Mouse (Mus musculus): ENCODE data around the gene Gm20388. TPM values are rescaled to one million over a fixed set of nuclear protein-coding genes. Genes with fewer than 3 reads are reported as not detected.

Gm20388 gene
- polyA plus RNA-seq, 1 experiment from 2014 or later: not detected

GRCm38 (mm10) chr8:121239640-121240039 is 1329.0 kb downstream of the Gm20388 start:
- 83% methylated on average over 6 of the region's 6 CpGs for WGBS
- no peaks in the 10 kb centered on the region for H3K9me3 ChIP-seq (replicated peaks)
- no peak overlapping the region for H3K4me3 ChIP-seq
- peaks cover 20% of the 10 kb centered on the region for H3K4me1 ChIP-seq (replicated peaks)
- ATAC-seq (replicated peaks; ENCODE audit: insufficient number of reproducible peaks, insufficient read depth, low FRiP score, low read depth): no peak
- no peak overlapping the region for H3K4me2 ChIP-seq
- H3K36me3 ChIP-seq: no peaks in the 10 kb centered on the region
- no peak overlapping the region for H3K27ac ChIP-seq
- no peak overlapping the region for H3K9ac ChIP-seq
- H3K27me3 ChIP-seq: no peaks in the 10 kb centered on the region

GRCm38 (mm10) chr8:121241761-121242552 is 1331.3 kb downstream of the Gm20388 start:
- Histone ChIP-seq H3K4me1 (replicated peaks) (peaks cover 20% of the 10 kb centered on the region), H3K27me3 (no peaks in the 10 kb centered on the region), H3K36me3 (no peaks in the 10 kb centered on the region), H3K4me2 (peak overlapping the region; percentile 31), H3K9me3 (replicated peaks) (no peaks in the 10 kb centered on the region), H3K27ac (peak overlapping the region; percentile 41; the same call in 1 of the 2 replicates), H3K9ac (no peak overlapping the region; the same call in 1 of the 2 replicates), H3K4me3 (no peak overlapping the region)
- peak; percentile 81 for ATAC-seq (replicated peaks; ENCODE audit: insufficient number of reproducible peaks, insufficient read depth, low FRiP score, low read depth)
- WGBS: 9% methylated on average over 14 of the region's 14 CpGs

- no peak overlapping the region for H3K27ac ChIP-seq
- no peak for ATAC-seq (replicated peaks; ENCODE audit: insufficient number of reproducible peaks, insufficient read depth, low FRiP score, low read depth)
- no peak overlapping the region for H3K9ac ChIP-seq
- 45% methylated on average over 13 of the region's 13 CpGs for WGBS
- H3K4me1 ChIP-seq (replicated peaks): peaks cover 20% of the 10 kb centered on the region
- no peaks in the 10 kb centered on the region for H3K9me3 ChIP-seq (replicated peaks)
- H3K27me3 ChIP-seq: no peaks in the 10 kb centered on the region
- H3K4me2 ChIP-seq: no peak overlapping the region
- H3K36me3 ChIP-seq: no peaks in the 10 kb centered on the region
- no peak overlapping the region for H3K4me3 ChIP-seq
Observed at GRCm38 (mm10) chr8:121242671-121243070, 1332.0 kb downstream of the Gm20388 start.

- Histone ChIP-seq H3K36me3 (no peaks in the 10 kb centered on the region), H3K4me2 (no peak overlapping the region), H3K4me3 (no peak overlapping the region), H3K27ac (no peak overlapping the region), H3K9me3 (replicated peaks) (no peaks in the 10 kb centered on the region), H3K27me3 (peaks cover 37% of the 10 kb centered on the region), H3K4me1 (replicated peaks) (peaks cover 6% of the 10 kb centered on the region), H3K9ac (no peak overlapping the region)
- peak; percentile 58; the same call in 1 of the 2 replicates for ATAC-seq (replicated peaks; ENCODE audit: insufficient number of reproducible peaks, insufficient read depth, low FRiP score, low read depth)
- WGBS: 56% methylated on average over 7 of the region's 7 CpGs
Observed at GRCm38 (mm10) chr8:121248823-121249222, 1338.2 kb downstream of the Gm20388 start.

GRCm38 (mm10) chr8:121249433-121249832 is 1338.8 kb downstream of the Gm20388 start:
- ATAC-seq (replicated peaks; ENCODE audit: insufficient number of reproducible peaks, insufficient read depth, low FRiP score, low read depth): no peak
- Histone ChIP-seq H3K4me3 (no peak overlapping the region), H3K4me2 (no peak overlapping the region), H3K36me3 (no peaks in the 10 kb centered on the region), H3K9ac (no peak overlapping the region), H3K9me3 (replicated peaks) (no peaks in the 10 kb centered on the region), H3K27me3 (peaks cover 42% of the 10 kb centered on the region), H3K27ac (no peak overlapping the region), H3K4me1 (replicated peaks) (peaks cover 6% of the 10 kb centered on the region)
- 100% methylated on average over 1 of the region's 1 CpGs for WGBS

GRCm38 (mm10) chr8:121251089-121251488 is 1340.4 kb downstream of the Gm20388 start:
- H3K4me3 ChIP-seq: no peak overlapping the region
- no peak overlapping the region for H3K9ac ChIP-seq
- no peak overlapping the region for H3K27ac ChIP-seq
- no peak for ATAC-seq (replicated peaks; ENCODE audit: insufficient number of reproducible peaks, insufficient read depth, low FRiP score, low read depth)
- peaks cover 58% of the 10 kb centered on the region for H3K27me3 ChIP-seq
- no peak overlapping the region for H3K4me2 ChIP-seq
- H3K36me3 ChIP-seq: no peaks in the 10 kb centered on the region
- H3K9me3 ChIP-seq (replicated peaks): no peaks in the 10 kb centered on the region
- H3K4me1 ChIP-seq (replicated peaks): peaks cover 10% of the 10 kb centered on the region
- WGBS: 38% methylated on average over 11 of the region's 11 CpGs

GRCm38 (mm10) chr8:121255727-121256265 is 1345.2 kb downstream of the Gm20388 start:
- Histone ChIP-seq H3K36me3 (no peaks in the 10 kb centered on the region), H3K27ac (no peak overlapping the region), H3K4me3 (no peak overlapping the region), H3K4me2 (no peak overlapping the region), H3K9ac (no peak overlapping the region), H3K9me3 (replicated peaks) (no peaks in the 10 kb centered on the region), H3K4me1 (replicated peaks) (peaks cover 19% of the 10 kb centered on the region), H3K27me3 (peaks cover 69% of the 10 kb centered on the region)
- WGBS: 36% methylated on average over 14 of the region's 14 CpGs
- ATAC-seq (replicated peaks; ENCODE audit: insufficient number of reproducible peaks, insufficient read depth, low FRiP score, low read depth): no peak

- H3K27ac ChIP-seq: no peak overlapping the region
- ATAC-seq (replicated peaks; ENCODE audit: insufficient number of reproducible peaks, insufficient read depth, low FRiP score, low read depth): no peak
- no peaks in the 10 kb centered on the region for H3K9me3 ChIP-seq (replicated peaks)
- no peak overlapping the region for H3K4me3 ChIP-seq
- no peaks in the 10 kb centered on the region for H3K36me3 ChIP-seq
- no peak overlapping the region for H3K9ac ChIP-seq
- 14% methylated on average over 21 of the region's 21 CpGs for WGBS
- peaks cover 44% of the 10 kb centered on the region for H3K27me3 ChIP-seq
- H3K4me1 ChIP-seq (replicated peaks): peaks cover 30% of the 10 kb centered on the region
- H3K4me2 ChIP-seq: 0 out of 2 replicates have a peak overlapping the region, but pooled peaks have one; percentile 19
Observed at GRCm38 (mm10) chr8:121258126-121258792, 1347.6 kb downstream of the Gm20388 start.

GRCm38 (mm10) chr8:121262728-121263389 is 1352.2 kb downstream of the Gm20388 start:
- Histone ChIP-seq H3K9me3 (replicated peaks) (no peaks in the 10 kb centered on the region), H3K9ac (no peak overlapping the region), H3K4me3 (no peak overlapping the region; the same call in 1 of the 2 replicates), H3K4me2 (peak overlapping the region; percentile 44), H3K27ac (peak overlapping the region; percentile 71), H3K27me3 (0 out of 2 replicates have a peak, but pooled peaks cover 4% of the 10 kb centered on the region), H3K4me1 (replicated peaks) (peaks cover 34% of the 10 kb centered on the region), H3K36me3 (no peaks in the 10 kb centered on the region)
- ATAC-seq (replicated peaks; ENCODE audit: insufficient number of reproducible peaks, insufficient read depth, low FRiP score, low read depth): peak; percentile 75
- WGBS: 30% methylated on average over 21 of the region's 21 CpGs

GRCm38 (mm10) chr8:121263390-121263775 is 1352.7 kb downstream of the Gm20388 start:
- WGBS: 44% methylated on average over 14 of the region's 14 CpGs
- Histone ChIP-seq H3K4me1 (replicated peaks) (peaks cover 29% of the 10 kb centered on the region), H3K9ac (no peak overlapping the region), H3K27ac (peak overlapping the region; percentile 71), H3K4me2 (peak overlapping the region; percentile 44), H3K4me3 (no peak overlapping the region; the same call in 1 of the 2 replicates), H3K27me3 (0 out of 2 replicates have a peak, but pooled peaks cover 4% of the 10 kb centered on the region), H3K36me3 (no peaks in the 10 kb centered on the region), H3K9me3 (replicated peaks) (no peaks in the 10 kb centered on the region)
- ATAC-seq (replicated peaks; ENCODE audit: insufficient number of reproducible peaks, insufficient read depth, low FRiP score, low read depth): no peak

GRCm38 (mm10) chr8:121264260-121264659 is 1353.6 kb downstream of the Gm20388 start:
- Histone ChIP-seq H3K9ac (no peak overlapping the region), H3K4me3 (no peak overlapping the region), H3K4me1 (replicated peaks) (peaks cover 25% of the 10 kb centered on the region), H3K36me3 (no peaks in the 10 kb centered on the region), H3K27ac (0 out of 2 replicates have a peak overlapping the region, but pooled peaks have one; percentile 7), H3K27me3 (0 out of 2 replicates have a peak, but pooled peaks cover 4% of the 10 kb centered on the region), H3K4me2 (no peak overlapping the region), H3K9me3 (replicated peaks) (no peaks in the 10 kb centered on the region)
- no peak for ATAC-seq (replicated peaks; ENCODE audit: insufficient number of reproducible peaks, insufficient read depth, low FRiP score, low read depth)
- WGBS: 74% methylated on average over 9 of the region's 9 CpGs
